ENCODE assay signal across 24 mouse cellular contexts in the genomic region with DNA sequence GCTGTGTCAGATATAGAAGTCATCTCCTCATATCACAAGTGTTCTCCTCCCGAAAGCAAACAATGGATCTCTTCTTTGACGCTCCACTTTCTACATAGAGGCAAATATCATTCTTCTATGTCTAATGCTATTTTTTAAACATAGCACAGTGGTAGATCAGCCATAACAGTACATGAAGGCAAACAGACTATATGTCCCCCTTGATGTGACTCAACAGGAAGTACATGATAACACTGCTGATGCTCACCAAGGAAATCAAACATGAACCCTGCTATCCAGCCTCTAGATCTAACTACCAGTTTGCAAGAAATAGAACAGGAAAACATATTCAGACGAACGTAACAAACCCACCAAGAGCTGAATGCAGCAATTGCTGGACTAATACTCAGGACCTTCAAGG. TPM values are rescaled to one million over a fixed set of nuclear protein-coding genes. Genes with fewer than 3 reads are reported as not detected.
"Had no signal": no experiment of that assay in that cellular context is flagged by ENCODE, and none has a peak within 500 bp of the region (broad histone marks: within the 10 kb centered on the region; RNA-seq: fewer than 3 reads in every experiment).

No protein-coding gene starts in this region.

- H3K9me3 ChIP-seq: limb, embryonic 10.5 days; limb, embryonic 13.5 days; liver, embryonic 13.5 days; megakaryocyte, embryonic 14.5 days; midbrain, embryonic 10.5 days; midbrain, embryonic 13.5 days; stomach, embryonic 15.5 days had no signal

- H3K9ac ChIP-seq: limb, embryonic 13.5 days; liver, embryonic 13.5 days; midbrain, embryonic 13.5 days; stomach, embryonic 15.5 days had no signal

- H3K36me3 ChIP-seq: limb, embryonic 10.5 days; limb, embryonic 13.5 days; liver, embryonic 13.5 days; midbrain, embryonic 10.5 days; midbrain, embryonic 13.5 days; stomach, embryonic 15.5 days had no signal

- H3K4me2 ChIP-seq: limb, embryonic 13.5 days; liver, embryonic 13.5 days; midbrain, embryonic 13.5 days; stomach, embryonic 15.5 days had no signal

- H3K4me1 ChIP-seq: liver, embryonic 13.5 days had no signal

- H3K27me3 ChIP-seq: limb, embryonic 13.5 days; liver, embryonic 13.5 days; midbrain, embryonic 13.5 days; stomach, embryonic 15.5 days had no signal

- ATAC-seq: midbrain, embryonic 13.5 days; midbrain, embryonic 16.5 days had no signal

- DNase-seq: kidney, adult 2 months; kidney, postnatal 25 days; layer of hippocampus, adult 9-11 months; liver, embryonic 13.5 days; lung, adult 2 months; thymus, postnatal 4 days had no signal

- H3K27ac ChIP-seq: kidney, postnatal 0 days; layer of hippocampus, adult 2 months; limb, embryonic 10.5 days; limb, embryonic 13.5 days; liver, embryonic 13.5 days; macrophage; midbrain, embryonic 10.5 days; midbrain, embryonic 13.5 days; stomach, embryonic 15.5 days had no signal

- H3K4me3 ChIP-seq: layer of hippocampus, adult 2 months; limb, embryonic 10.5 days; limb, embryonic 13.5 days; liver, embryonic 13.5 days; megakaryocyte, embryonic 14.5 days; midbrain, embryonic 10.5 days; midbrain, embryonic 13.5 days; myocyte; stomach, embryonic 15.5 days had no signal

RNA-seq across cellular contexts. Expression of gene Dapl1, which starts 10.1 kb away (rescaled TPM):
- total RNA-seq: layer of hippocampus, adult 2 months; layer of hippocampus, postnatal 25 days; liver, adult 2 months; monocyte, adult 5-6 weeks had no signal
- polyA plus RNA-seq: liver, adult 2 months; liver, embryonic 16.5 days; macrophage; myocyte; neural tube, embryonic 11.5 days; neural tube, embryonic 14.5 days; small intestine, adult 2 months had no signal
